Mouse (Mus musculus) ES-CJ7 (cell line): ENCODE measurements around the gene Tfcp2l1.

Experiments used
- DNase-seq: peaks from one replicate; pipeline ENCODE4 v3.0.0; 2011; ENCODE audit warnings: low read depth, low spot score

Tfcp2l1 gene

GRCm38 (mm10) chr1:118650771-118651080 lies 23.0 kb downstream of the Tfcp2l1 start:
- DNase-seq = no peak

DNA sequence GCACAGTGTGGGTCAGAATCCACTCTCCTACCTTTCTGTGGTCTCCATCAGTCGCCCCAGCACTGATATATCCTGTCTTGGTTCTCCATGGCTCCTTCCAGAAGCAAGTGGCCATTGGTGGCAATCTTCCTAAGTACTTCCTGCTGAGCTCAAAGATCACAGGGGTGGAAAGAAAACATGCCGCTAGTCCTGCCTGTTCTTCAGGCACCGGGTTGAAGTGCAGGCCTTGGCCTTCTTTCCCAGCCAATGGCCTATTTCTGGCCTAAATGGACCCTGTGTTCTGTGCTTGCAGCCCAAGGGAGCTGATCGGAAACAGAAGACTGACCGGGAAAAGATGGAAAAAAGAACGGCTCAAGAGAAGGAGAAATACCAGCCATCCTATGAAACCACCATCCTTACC lies 31.0 kb downstream of the Tfcp2l1 start:
- no peak for DNase-seq

GRCm38 (mm10) chr1:118660880-118661465 lies 33.2 kb downstream of the Tfcp2l1 start:
- DNase-seq = no peak

- peak; percentile 62 for DNase-seq
Observed at GRCm38 (mm10) chr1:118663062-118663461, 35.3 kb downstream of the Tfcp2l1 start.

GRCm38 (mm10) chr1:118667536-118667935 lies 39.8 kb downstream of the Tfcp2l1 start:
- no peak for DNase-seq

DNA sequence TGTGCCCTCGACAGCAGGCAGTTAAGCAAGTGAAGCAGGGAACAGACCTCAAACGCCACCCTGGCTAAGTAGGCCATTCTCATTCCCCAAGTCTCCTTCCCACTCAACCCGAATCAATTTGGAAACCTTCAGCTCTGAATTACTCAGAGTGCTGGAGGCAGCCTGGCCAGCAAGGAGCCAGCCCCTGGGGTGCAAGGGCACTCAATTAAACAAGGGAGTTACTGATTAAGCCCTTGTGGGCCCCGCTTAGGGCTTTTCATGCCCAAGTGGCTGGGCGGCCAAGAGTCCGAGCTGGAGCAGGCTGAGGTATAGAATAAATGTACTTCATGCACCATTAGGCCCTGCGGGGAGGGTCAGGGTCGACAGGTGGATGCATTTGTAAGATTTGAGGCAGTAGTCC lies 44.5 kb downstream of the Tfcp2l1 start:
- DNase-seq = no peak

DNA sequence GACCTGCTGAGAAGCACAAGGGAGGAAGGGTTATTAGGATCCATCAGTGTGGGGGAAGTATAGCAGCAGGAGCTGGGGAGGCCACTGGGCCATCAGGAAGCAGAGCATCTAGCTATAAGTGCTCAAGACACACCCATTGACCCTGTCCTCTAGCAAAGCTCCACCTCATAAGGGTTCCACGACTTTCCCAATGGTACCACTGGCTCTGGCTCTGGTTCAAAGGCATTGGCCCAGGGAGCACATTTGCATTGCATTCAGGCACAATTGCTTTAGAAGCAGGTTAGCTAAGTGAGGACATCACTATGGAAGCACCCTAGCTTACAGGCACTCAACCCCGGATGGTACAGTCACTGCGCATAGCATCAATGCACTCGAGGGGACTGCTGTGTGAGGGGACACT lies 46.4 kb downstream of the Tfcp2l1 start:
- peak; percentile 42 for DNase-seq

DNA sequence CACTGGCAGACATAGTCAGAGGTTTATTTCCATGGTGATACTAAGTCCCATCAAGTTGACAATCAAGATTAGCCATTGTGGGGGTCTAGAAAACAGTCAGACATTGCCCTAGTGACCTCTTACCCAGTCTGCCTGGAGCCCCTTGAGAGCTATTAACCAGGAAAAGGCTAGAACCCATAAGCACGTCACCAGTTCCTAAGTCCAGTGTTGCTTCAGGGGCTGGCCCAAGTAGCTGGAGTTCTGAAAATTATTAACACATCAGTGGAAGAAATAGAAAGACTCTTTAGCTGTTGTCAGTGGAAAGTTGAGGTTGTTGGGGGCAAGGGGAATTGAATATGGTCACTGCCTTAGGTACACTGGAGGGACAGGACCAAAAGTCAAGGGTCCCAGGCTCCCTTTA lies 54.2 kb downstream of the Tfcp2l1 start:
- DNase-seq = no peak

DNA sequence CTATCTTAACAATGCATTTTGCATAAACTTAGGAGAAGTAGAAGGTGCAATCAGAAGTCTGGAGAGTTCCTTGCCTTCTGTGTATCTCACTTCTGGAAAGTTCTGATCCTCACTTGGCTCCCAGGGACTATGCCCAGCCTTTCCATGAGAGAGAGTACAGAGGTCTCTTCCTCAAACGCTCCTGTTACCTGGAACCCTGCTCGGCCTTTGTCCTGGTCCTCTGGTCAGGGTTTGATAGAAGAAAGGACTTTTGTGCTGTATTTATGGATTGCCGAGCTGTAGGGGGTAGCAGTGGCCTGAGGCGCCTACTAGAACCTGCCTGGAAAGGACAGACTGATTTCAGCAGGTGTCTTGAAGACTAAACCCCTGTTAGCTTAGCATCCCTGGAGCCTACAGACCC lies 55.9 kb downstream of the Tfcp2l1 start:
- DNase-seq = no peak

- DNase-seq = peak; percentile 44
Observed at GRCm38 (mm10) chr1:118687726-118688125, 60.0 kb downstream of the Tfcp2l1 start.

GRCm38 (mm10) chr1:118689830-118690229 lies 62.1 kb downstream of the Tfcp2l1 start:
- DNase-seq = peak; percentile 70

DNA sequence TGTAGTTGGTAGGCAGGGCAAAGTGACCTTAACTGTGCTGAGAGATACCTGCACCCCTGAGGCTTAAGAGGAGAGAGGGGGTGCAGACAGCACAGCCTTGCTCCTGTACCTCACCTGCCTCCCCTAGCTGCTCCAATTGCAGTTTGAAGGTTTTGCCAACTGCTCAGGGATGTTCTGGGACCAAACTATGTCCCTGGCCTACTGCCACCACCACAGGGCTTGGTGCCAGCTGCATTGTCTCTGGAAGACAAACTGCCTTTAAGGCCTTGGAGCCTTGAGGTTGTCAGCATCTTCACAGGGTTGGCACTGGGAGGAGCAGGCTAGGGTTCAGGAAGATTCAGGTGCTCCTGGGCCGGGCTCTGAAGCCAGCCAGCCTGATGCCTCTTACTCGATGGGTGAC lies 66.7 kb downstream of the Tfcp2l1 start:
- no peak for DNase-seq

- DNase-seq = no peak
Observed at GRCm38 (mm10) chr1:118697906-118698305, 70.2 kb downstream of the Tfcp2l1 start.

- no peak for DNase-seq
Observed at GRCm38 (mm10) chr1:118699118-118699890, 71.6 kb downstream of the Tfcp2l1 start.

- DNase-seq = no peak
Observed at GRCm38 (mm10) chr1:118699961-118700360, 72.2 kb downstream of the Tfcp2l1 start.

GRCm38 (mm10) chr1:118711606-118712005 lies 83.9 kb downstream of the Tfcp2l1 start:
- no peak for DNase-seq

DNA sequence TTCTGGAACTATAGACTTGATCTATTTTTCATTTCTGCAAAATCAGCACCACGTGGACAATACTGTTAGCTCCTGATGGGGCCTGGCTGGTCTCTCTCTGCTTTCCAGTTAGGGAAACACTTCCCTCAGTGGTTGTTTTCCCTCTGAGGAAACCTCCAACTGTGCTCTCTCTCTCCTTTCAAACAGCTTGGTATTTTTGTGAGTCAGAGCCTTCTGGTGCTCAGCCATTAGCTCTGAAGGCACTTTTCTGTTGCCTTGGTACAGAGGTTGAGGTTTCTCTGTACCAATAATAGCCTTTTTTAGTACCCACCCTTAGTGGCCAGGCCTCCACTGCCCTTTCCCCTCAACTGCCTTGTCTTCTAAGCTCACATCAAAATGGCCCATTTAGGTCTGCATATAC lies 88.5 kb downstream of the Tfcp2l1 start:
- DNase-seq = no peak

- DNase-seq = no peak
Observed at GRCm38 (mm10) chr1:118718055-118718454, 90.3 kb downstream of the Tfcp2l1 start.

- no peak for DNase-seq
Observed at GRCm38 (mm10) chr1:118719699-118720098, 92.0 kb downstream of the Tfcp2l1 start.

DNA sequence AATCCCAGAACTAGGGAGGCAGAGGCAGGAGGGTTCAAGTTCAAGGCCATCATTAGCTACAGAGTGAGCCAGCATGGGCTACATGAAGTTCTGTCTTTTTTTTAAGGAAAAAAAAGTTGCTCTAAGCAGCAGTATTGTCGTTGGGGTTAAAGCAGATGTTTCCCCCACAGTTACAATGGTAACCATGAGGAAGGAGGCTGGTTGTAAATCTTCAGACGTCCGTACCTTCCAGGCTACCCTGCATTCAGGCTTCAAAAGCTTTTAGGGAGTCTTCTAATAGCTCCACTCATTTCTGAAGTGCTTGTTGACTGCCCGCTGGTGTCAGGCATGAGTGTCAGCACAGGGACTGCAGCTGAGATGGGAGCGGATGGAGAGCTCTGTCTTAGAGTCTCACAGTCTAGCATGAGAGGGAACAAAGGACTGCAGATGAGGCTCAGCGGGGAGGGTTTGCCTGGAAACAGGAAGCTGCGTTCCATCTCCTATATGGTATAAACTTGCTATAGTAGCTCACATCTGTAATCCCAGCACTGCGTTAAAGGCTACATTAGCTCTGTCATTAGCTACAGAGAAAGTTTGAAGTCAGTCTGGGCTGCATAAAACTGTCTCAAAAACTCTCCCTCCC lies 92.8 kb downstream of the Tfcp2l1 start:
- DNase-seq = no peak

GRCm38 (mm10) chr1:118727075-118727474 lies 99.3 kb downstream of the Tfcp2l1 start:
- no peak for DNase-seq

GRCm38 (mm10) chr1:118728796-118729195 lies 101.1 kb downstream of the Tfcp2l1 start:
- no peak for DNase-seq
